Mouse (Mus musculus): ENCODE measurements at regions not wholly inside any gene's neighbourhood (a gene's known extent, or its start where the extent isn't known, plus 50 kb on each side); places are given as distances from the start of the nearest gene placed in this dataset.

DNA sequence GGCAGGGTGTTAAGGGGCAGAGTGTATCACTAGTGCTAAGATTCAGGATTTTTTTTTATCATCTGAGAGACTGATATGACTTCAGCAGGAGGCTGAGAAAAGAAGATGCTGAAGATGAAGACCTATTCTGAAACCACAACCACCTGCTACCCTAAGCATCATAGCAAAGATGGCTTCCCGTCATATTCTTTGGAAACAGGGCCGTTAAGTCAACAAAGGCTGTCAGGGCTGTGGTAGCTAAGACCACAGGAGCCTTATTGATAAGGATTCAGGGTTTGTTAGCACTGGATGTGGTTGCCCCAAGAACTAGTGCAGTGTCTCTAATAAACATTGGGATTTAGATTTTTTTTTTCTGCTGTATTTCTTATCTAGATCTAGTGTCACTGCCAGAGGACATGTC is 56.7 kb upstream of the Rasgrp1 start:
- no peaks in the 10 kb centered on the region for H3K9me3 ChIP-seq
- no peak overlapping the region for H3K4me3 ChIP-seq
- H3K4me1 ChIP-seq (replicated peaks), result no peaks in the 10 kb centered on the region
- H3K27ac ChIP-seq, result no peak overlapping the region
- H3K36me3 ChIP-seq, result no peaks in the 10 kb centered on the region
- WGBS, result 83% methylated on average over 2 of the region's 2 CpGs
- no peak for ATAC-seq (ENCODE audit: low FRiP score)
- no peaks in the 10 kb centered on the region for H3K27me3 ChIP-seq
- H3K9ac ChIP-seq, result no peak overlapping the region
- no peak overlapping the region for H3K4me2 ChIP-seq

DNA sequence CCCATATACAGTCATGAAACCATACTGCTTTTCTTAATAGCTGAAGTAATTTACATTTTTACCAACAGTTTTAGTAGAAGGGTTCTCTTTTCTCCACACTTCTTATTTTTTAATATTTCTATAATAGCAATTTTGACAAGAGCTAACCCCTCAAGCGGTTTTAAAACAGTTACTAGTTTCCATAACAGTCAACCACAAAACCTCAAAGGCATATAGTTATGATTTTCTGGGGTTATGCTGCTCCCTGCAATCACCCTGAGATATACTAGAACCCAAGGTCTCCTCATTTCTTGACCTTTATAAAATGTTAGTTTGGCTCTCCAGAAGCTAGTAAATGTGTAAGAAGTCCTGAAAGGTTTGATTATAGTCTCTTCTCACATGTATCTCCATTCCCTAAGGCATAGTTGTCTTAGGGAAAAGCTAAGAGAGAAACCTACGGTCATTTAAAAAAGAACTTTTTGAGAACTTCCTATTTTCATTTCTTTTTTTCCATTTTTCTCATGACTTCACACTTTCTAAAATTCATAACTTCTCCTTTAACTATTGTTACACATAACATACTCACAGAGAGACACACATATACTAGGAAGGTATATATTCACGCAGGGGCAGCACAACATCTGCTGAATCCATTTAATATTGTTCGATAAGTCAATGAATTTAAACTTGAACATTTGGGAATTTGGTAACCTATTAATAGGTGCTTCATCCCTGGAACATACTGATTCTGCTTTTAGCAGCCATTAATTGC is 60.8 kb upstream of the Rasgrp1 start:
- no peak overlapping the region for H3K27ac ChIP-seq
- no peak overlapping the region for H3K9ac ChIP-seq
- H3K4me3 ChIP-seq, result no peak overlapping the region
- ATAC-seq (ENCODE audit: low FRiP score), result no peak
- no peaks in the 10 kb centered on the region for H3K36me3 ChIP-seq
- WGBS, result 96% methylated on average over 4 of the region's 4 CpGs
- H3K27me3 ChIP-seq, result no peaks in the 10 kb centered on the region
- H3K9me3 ChIP-seq, result no peaks in the 10 kb centered on the region
- H3K4me1 ChIP-seq (replicated peaks), result no peaks in the 10 kb centered on the region
- no peak overlapping the region for H3K4me2 ChIP-seq

DNA sequence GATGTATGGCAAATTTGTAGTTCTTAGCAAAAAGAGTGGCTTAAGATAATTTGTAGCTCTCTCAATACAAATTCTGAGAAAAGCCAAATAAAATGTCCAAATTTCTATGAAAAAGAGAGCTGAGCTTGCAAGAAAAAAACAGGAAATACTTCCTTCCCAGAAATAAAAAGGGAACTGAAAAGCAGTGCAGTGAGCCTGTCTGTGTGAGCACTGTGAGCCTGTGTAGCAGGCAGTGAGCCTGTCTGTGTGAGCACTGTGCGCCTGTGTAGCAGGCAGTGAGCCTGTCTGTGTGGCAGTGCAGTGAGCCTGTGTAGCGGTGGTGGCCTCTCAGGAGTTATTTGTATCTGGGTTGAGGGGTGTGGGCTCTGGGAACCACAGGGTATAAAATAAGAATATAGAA is 62.7 kb upstream of the Rasgrp1 start:
- no peak overlapping the region for H3K4me3 ChIP-seq
- H3K4me1 ChIP-seq (replicated peaks), result no peaks in the 10 kb centered on the region
- H3K9ac ChIP-seq, result no peak overlapping the region
- 23% methylated on average over 2 of the region's 2 CpGs for WGBS
- no peak overlapping the region for H3K4me2 ChIP-seq
- H3K27me3 ChIP-seq, result no peaks in the 10 kb centered on the region
- no peaks in the 10 kb centered on the region for H3K9me3 ChIP-seq
- H3K27ac ChIP-seq, result no peak overlapping the region
- ATAC-seq (ENCODE audit: low FRiP score), result no peak
- no peaks in the 10 kb centered on the region for H3K36me3 ChIP-seq

DNA sequence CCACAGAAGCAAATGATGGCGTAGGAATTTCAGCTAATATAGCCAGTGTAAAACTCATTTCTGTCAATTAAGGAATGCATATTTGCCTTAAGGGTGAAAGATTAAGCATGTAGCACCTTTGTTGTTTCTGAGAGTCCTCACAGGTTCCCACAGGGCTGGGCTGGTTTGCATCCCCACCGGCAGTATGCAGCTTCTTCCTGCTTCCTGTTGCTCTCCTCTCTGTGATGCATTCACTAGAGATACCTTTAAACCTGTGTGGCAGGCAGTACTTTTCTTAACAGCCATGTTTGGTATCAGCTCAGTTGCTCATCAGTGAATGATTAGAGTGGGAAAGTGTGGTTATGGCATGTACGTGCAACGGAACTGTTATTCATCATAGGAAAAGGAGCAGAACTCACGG is 65.4 kb upstream of the Rasgrp1 start:
- H3K9me3 ChIP-seq, result no peaks in the 10 kb centered on the region
- H3K27ac ChIP-seq, result no peak overlapping the region
- H3K4me2 ChIP-seq, result no peak overlapping the region
- no peaks in the 10 kb centered on the region for H3K27me3 ChIP-seq
- H3K4me3 ChIP-seq, result no peak overlapping the region
- ATAC-seq (ENCODE audit: low FRiP score), result no peak
- no peaks in the 10 kb centered on the region for H3K36me3 ChIP-seq
- 82% methylated on average over 5 of the region's 5 CpGs for WGBS
- no peaks in the 10 kb centered on the region for H3K4me1 ChIP-seq (replicated peaks)
- H3K9ac ChIP-seq, result no peak overlapping the region

DNA sequence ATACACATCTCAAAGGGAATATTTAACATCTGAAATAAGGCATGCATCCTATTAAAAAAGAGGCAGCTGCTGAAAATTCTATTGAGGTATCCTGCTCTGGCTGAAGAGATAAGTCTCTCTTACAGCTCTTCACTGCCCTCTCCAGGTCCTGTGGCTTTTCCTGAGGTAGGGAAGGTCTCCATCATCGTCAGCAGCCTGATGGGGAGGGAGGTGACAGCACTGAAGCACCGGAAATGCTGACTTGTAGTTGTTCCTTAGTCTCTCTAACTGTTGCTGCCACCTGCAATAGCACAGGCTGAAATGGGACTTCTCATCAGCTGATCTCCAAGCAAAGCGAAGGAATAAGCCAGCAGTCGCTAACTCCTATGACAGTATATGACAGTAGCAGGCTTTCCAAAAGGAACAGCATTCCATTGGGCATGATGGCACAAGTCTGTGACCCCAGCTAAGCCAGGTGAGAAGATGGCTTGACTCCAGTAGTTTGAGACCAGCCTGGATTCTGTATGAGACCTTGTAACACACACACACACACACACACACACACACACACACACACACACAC is 69.3 kb upstream of the Rasgrp1 start:
- no peak overlapping the region for H3K9ac ChIP-seq
- 57% methylated on average over 4 of the region's 4 CpGs for WGBS
- no peaks in the 10 kb centered on the region for H3K27me3 ChIP-seq
- H3K9me3 ChIP-seq, result no peaks in the 10 kb centered on the region
- H3K27ac ChIP-seq, result no peak overlapping the region
- no peak overlapping the region for H3K4me3 ChIP-seq
- H3K4me2 ChIP-seq, result no peak overlapping the region
- no peaks in the 10 kb centered on the region for H3K36me3 ChIP-seq
- no peaks in the 10 kb centered on the region for H3K4me1 ChIP-seq (replicated peaks)
- no peak for ATAC-seq (ENCODE audit: low FRiP score)

DNA sequence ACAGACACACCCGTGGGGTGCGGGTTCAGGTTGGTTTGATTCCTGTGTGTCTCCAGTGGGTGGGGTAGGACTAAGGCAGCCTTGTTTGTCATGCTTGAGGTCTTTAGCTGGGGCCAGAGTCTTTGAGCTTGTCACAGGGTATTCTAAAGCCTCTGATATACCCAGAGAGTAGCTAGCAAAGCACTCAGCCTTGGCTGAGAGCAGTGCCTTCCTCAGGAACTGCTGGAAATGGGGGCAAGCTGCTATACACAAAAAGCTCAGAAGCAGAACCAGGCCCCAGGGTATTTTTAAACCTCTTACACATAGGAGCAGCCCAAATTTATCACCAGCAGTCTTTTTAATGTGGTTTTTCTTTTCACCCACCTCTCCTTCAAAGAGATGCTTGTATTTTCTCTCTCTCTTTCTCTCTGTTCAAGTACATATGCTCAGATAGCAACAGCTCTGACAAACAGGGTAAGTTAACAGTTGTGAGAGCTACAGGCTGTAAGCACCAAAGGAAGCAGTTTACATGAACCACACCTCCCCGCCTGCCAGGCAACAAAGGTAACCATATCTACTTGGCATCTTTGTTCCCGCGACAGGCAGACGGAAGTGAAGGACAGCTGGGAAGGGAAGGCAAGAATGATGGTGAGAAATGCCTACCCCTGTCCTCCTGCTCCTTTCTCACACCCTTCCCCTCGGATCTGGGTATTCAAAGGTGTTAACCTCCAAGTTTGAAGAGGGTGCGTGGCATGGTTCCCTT is 74.6 kb upstream of the Rasgrp1 start:
- no peaks in the 10 kb centered on the region for H3K36me3 ChIP-seq
- H3K4me3 ChIP-seq, result no peak overlapping the region
- H3K27me3 ChIP-seq, result no peaks in the 10 kb centered on the region
- WGBS, result 82% methylated on average over 8 of the region's 8 CpGs
- no peak overlapping the region for H3K9ac ChIP-seq
- no peaks in the 10 kb centered on the region for H3K4me1 ChIP-seq (replicated peaks)
- no peak overlapping the region for H3K27ac ChIP-seq
- H3K4me2 ChIP-seq, result no peak overlapping the region
- H3K9me3 ChIP-seq, result no peaks in the 10 kb centered on the region
- no peak for ATAC-seq (ENCODE audit: low FRiP score)

DNA sequence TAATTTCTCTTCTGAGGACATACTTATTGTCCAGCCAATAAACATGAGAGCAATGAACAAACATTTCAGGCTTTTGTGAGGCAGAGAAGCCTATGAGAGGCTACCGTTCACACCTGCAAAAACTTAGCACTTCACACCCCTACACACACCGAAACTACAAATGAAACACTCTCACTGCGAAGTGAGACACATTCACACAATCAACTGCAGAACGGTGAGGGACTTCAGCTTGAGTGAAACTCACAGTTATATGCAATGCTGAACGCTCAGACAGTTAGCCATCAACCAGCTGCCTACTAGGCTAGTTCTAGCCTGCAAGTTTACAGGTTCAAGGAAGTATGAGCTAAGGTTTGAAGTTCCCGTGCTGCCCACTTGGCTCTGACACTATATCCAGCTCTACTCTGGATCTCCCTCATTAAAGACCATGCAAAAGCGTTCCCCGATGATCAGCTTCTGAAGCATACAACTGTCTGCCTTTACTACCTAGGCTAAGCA is 75.4 kb upstream of the Rasgrp1 start:
- Histone ChIP-seq H3K9me3 (no peaks in the 10 kb centered on the region), H3K27ac (no peak overlapping the region), H3K27me3 (no peaks in the 10 kb centered on the region), H3K9ac (no peak overlapping the region), H3K4me1 (replicated peaks) (no peaks in the 10 kb centered on the region), H3K4me2 (no peak overlapping the region), H3K4me3 (no peak overlapping the region), H3K36me3 (no peaks in the 10 kb centered on the region)
- ATAC-seq (ENCODE audit: low FRiP score), result no peak
- 91% methylated on average over 8 of the region's 8 CpGs for WGBS

DNA sequence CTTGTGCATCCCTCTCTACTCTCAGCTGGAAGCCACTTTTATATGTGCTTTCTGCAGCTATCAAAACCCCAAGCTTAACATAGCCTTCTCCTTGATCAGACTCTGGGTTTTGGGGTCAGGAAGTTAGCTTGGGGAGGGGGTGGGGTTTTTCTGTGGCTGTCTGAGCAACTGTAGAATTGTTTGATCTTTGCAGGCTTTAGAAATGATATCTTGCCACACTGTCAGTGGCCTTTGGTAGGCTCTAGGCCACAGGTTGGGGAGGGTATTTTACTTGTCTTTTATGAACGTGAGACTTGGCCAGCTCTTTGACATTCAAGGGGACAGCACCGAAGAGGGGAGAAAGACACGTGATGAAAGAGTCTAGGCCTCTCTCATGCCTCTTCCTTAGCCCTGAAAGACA is 75.9 kb upstream of the Rasgrp1 start:
- 68% methylated on average over 3 of the region's 3 CpGs for WGBS
- no peak overlapping the region for H3K4me3 ChIP-seq
- ATAC-seq (ENCODE audit: low FRiP score), result no peak
- H3K9ac ChIP-seq, result no peak overlapping the region
- no peaks in the 10 kb centered on the region for H3K27me3 ChIP-seq
- H3K9me3 ChIP-seq, result no peaks in the 10 kb centered on the region
- no peaks in the 10 kb centered on the region for H3K36me3 ChIP-seq
- H3K27ac ChIP-seq, result no peak overlapping the region
- no peak overlapping the region for H3K4me2 ChIP-seq
- no peaks in the 10 kb centered on the region for H3K4me1 ChIP-seq (replicated peaks)

DNA sequence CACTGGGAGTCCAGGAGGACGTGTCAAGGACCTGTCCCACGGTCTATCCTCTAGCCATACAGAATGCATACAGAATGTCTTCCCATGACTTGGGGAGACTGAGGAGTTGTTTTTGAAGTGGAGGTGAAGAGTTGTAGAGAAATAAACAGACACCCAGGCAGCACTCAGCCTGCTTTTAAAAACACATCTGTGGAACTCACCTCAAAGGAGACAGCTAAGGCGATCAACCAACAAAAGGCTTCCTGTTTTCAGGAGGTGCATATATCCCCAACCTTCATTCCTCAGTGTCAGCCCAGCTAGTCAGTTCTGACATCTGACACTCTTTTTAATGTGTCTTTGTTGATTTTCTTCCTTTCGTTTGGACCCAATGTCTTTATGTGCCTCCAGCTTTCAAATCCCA is 78.6 kb upstream of the Rasgrp1 start:
- ATAC-seq (ENCODE audit: low FRiP score), result no peak
- H3K27ac ChIP-seq, result no peak overlapping the region
- no peaks in the 10 kb centered on the region for H3K27me3 ChIP-seq
- no peaks in the 10 kb centered on the region for H3K4me1 ChIP-seq (replicated peaks)
- H3K9me3 ChIP-seq, result no peaks in the 10 kb centered on the region
- no peak overlapping the region for H3K4me2 ChIP-seq
- WGBS, result 72% methylated on average over 4 of the region's 4 CpGs
- H3K36me3 ChIP-seq, result no peaks in the 10 kb centered on the region
- no peak overlapping the region for H3K9ac ChIP-seq
- no peak overlapping the region for H3K4me3 ChIP-seq

DNA sequence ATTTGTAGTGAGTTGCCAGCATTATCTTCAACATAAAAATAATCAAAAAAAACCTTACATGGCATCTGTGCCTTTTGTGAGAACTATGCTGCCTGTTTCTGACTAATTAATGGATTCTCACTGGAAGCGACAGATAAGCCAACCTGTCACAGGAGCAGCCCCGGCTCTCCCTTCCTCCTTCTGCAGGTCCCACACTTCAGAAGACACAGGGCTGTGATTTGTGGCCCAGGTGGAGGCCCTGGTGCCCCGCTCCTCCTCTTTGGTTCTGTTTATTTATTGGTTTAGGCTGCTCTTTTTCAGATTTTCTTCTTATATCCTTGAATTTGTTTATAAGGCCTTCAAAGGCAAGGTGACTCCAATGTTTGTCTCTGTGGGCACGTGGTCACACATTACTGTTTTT is 80.0 kb upstream of the Rasgrp1 start:
- Histone ChIP-seq H3K4me1 (replicated peaks) (no peaks in the 10 kb centered on the region), H3K36me3 (no peaks in the 10 kb centered on the region), H3K27me3 (no peaks in the 10 kb centered on the region), H3K4me2 (no peak overlapping the region), H3K27ac (no peak overlapping the region), H3K9me3 (no peaks in the 10 kb centered on the region), H3K4me3 (no peak overlapping the region), H3K9ac (no peak overlapping the region)
- no peak for ATAC-seq (ENCODE audit: low FRiP score)
- WGBS, result 82% methylated on average over 4 of the region's 4 CpGs

DNA sequence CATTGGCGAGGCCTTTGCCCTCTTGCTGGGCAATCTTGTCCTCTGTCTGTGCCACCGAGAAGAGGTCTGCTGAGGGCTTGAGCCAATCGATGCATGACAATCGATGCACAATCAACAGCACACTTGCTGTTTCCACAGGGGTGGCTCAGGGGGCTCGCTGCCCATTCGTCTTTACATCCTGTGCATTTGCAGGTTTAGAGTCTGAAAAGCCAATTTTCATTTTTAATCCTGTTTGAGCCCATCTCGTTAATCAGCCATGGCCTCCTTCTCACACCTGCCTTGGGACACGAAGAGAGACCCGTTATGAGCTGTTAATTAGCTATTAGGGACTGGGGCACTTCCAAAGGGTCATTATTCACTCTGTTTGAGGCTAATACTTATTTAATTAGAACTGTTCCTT is 86.4 kb upstream of the Rasgrp1 start:
- Histone ChIP-seq H3K27ac (peak overlapping the region; percentile 41; the same call in 1 of the 2 replicates), H3K4me2 (no peak overlapping the region), H3K36me3 (no peaks in the 10 kb centered on the region), H3K9ac (no peak overlapping the region), H3K9me3 (no peaks in the 10 kb centered on the region), H3K4me1 (replicated peaks) (peaks cover 5% of the 10 kb centered on the region), H3K27me3 (0 out of 2 replicates have a peak, but pooled peaks cover 5% of the 10 kb centered on the region), H3K4me3 (no peak overlapping the region)
- 46% methylated on average over 9 of the region's 9 CpGs for WGBS
- ATAC-seq (ENCODE audit: low FRiP score), result peak; percentile 77; the same call in 1 of the 2 replicates

DNA sequence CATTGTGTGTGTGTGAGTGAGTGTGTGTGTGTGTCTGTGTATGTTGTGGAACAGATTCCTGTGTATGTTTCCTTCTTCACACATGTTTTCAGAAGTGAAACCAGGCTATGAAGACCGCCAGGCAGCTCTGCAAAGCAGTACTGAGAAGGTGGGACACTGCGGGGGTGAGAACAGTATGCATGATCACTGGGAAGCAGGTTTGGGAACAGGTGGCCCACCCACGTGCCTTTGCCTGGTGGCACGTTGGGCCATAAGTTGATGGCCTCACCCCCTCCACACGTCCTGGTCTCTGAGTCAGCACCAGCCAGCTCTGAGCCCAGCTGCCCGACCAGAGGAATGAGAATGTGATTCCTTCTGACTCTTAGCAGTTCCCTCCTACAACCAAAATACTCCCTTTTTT is 89.2 kb upstream of the Rasgrp1 start:
- no peak overlapping the region for H3K4me3 ChIP-seq
- no peak overlapping the region for H3K4me2 ChIP-seq
- WGBS, result 72% methylated on average over 6 of the region's 6 CpGs
- 0 out of 2 replicates have a peak, but pooled peaks cover 5% of the 10 kb centered on the region for H3K27me3 ChIP-seq
- no peaks in the 10 kb centered on the region for H3K9me3 ChIP-seq
- H3K9ac ChIP-seq, result no peak overlapping the region
- no peaks in the 10 kb centered on the region for H3K36me3 ChIP-seq
- no peak for ATAC-seq (ENCODE audit: low FRiP score)
- H3K27ac ChIP-seq, result no peak overlapping the region
- H3K4me1 ChIP-seq (replicated peaks), result peaks cover 5% of the 10 kb centered on the region
